Mouse (Mus musculus): ENCODE results near the gene Il17d. TPM values are rescaled to one million over a fixed set of nuclear protein-coding genes. Genes with fewer than 3 reads are reported as not detected.
A peak's percentile ranks its signal among the peaks of the same experiment; 100 is the strongest.

Il17d gene
- polyA plus RNA-seq (2016; fragmentation: Nextera tagmentation; extraction: Ambion mirVana): 0.23 and 0.51 TPM in 2 replicates

GRCm38 (mm10) chr14:57524671-57525387, at the start of gene Il17d:
Gene Il17d, plus strand, starts transcription at chr14:57524777.
- peaks cover 28% of the 10 kb centered on the region for H3K4me1 ChIP-seq
- no peaks in the 10 kb centered on the region for H3K36me3 ChIP-seq (replicated peaks)
- no peaks in the 10 kb centered on the region for H3K9me3 ChIP-seq
- H3K27ac ChIP-seq: peak within 1 kb of the TSS; percentile 76
- H3K27me3 ChIP-seq (ENCODE audit: poor library complexity, severe bottlenecking): peaks cover 75% of the 10 kb centered on the region
- DNase-seq (ENCODE audit: extremely low spot score, low spot score): peak; percentile 60
- peak within 1 kb of the TSS; percentile 82 for H3K4me3 ChIP-seq
- 3% methylated on average over 97 of the region's 104 CpGs for WGBS

GRCm38 (mm10) chr14:57475057-57475456, 49.5 kb upstream of the Il17d start:
- peaks cover 8% of the 10 kb centered on the region for H3K36me3 ChIP-seq (replicated peaks)
- H3K9me3 ChIP-seq: no peaks in the 10 kb centered on the region
- 92% methylated on average over 2 of the region's 2 CpGs for WGBS
- no peak for DNase-seq (ENCODE audit: extremely low spot score, low spot score)
- peaks cover 4% of the 10 kb centered on the region; the same call in 1 of the 2 replicates for H3K4me1 ChIP-seq
- no peak overlapping the region for H3K4me3 ChIP-seq
- no peak overlapping the region for H3K27ac ChIP-seq
- H3K27me3 ChIP-seq (ENCODE audit: poor library complexity, severe bottlenecking): no peaks in the 10 kb centered on the region

GRCm38 (mm10) chr14:57482262-57482661, 42.3 kb upstream of the Il17d start:
- H3K4me1 ChIP-seq: no peaks in the 10 kb centered on the region
- 90% methylated on average over 2 of the region's 2 CpGs for WGBS
- no peak for DNase-seq (ENCODE audit: extremely low spot score, low spot score)

GRCm38 (mm10) chr14:57484183-57484582, 40.4 kb upstream of the Il17d start:
- no peaks in the 10 kb centered on the region for H3K36me3 ChIP-seq (replicated peaks)
- no peaks in the 10 kb centered on the region for H3K27me3 ChIP-seq (ENCODE audit: poor library complexity, severe bottlenecking)
- no peak for DNase-seq (ENCODE audit: extremely low spot score, low spot score)
- 94% methylated on average over 6 of the region's 6 CpGs for WGBS
- H3K4me3 ChIP-seq: no peak overlapping the region
- no peaks in the 10 kb centered on the region for H3K9me3 ChIP-seq
- H3K4me1 ChIP-seq: no peaks in the 10 kb centered on the region
- H3K27ac ChIP-seq: no peak overlapping the region

More at GRCm38 (mm10) chr14:57482262-57482661, 42.3 kb upstream of the Il17d start:
- Histone ChIP-seq H3K27me3 (ENCODE audit: poor library complexity, severe bottlenecking) (no peaks in the 10 kb centered on the region), H3K4me3 (no peak overlapping the region), H3K36me3 (replicated peaks) (no peaks in the 10 kb centered on the region), H3K27ac (no peak overlapping the region), H3K9me3 (no peaks in the 10 kb centered on the region)

GRCm38 (mm10) chr14:57489696-57490095, 34.9 kb upstream of the Il17d start:
- Histone ChIP-seq H3K4me3 (no peak overlapping the region), H3K9me3 (no peaks in the 10 kb centered on the region), H3K27ac (no peak overlapping the region), H3K36me3 (replicated peaks) (0 out of 2 replicates have a peak, but pooled peaks cover 5% of the 10 kb centered on the region), H3K4me1 (no peaks in the 10 kb centered on the region), H3K27me3 (ENCODE audit: poor library complexity, severe bottlenecking) (no peaks in the 10 kb centered on the region)
- WGBS: 77% methylated on average over 3 of the region's 3 CpGs
- DNase-seq (ENCODE audit: extremely low spot score, low spot score): no peak

- Histone ChIP-seq H3K36me3 (replicated peaks) (0 out of 2 replicates have a peak, but pooled peaks cover 5% of the 10 kb centered on the region), H3K9me3 (no peaks in the 10 kb centered on the region), H3K27ac (no peak overlapping the region), H3K4me1 (no peaks in the 10 kb centered on the region), H3K4me3 (no peak overlapping the region), H3K27me3 (ENCODE audit: poor library complexity, severe bottlenecking) (no peaks in the 10 kb centered on the region)
- 90% methylated on average over 2 of the region's 2 CpGs for WGBS
- DNase-seq (ENCODE audit: extremely low spot score, low spot score): no peak
Observed at GRCm38 (mm10) chr14:57493840-57494239, 30.7 kb upstream of the Il17d start.

- H3K27me3 ChIP-seq (ENCODE audit: poor library complexity, severe bottlenecking): no peaks in the 10 kb centered on the region
- H3K36me3 ChIP-seq (replicated peaks): peaks cover 10% of the 10 kb centered on the region; the same call in 1 of the 2 replicates
- 95% methylated on average over 6 of the region's 6 CpGs for WGBS
- H3K27ac ChIP-seq: no peak overlapping the region
- peaks cover 3% of the 10 kb centered on the region; the same call in 1 of the 2 replicates for H3K4me1 ChIP-seq
- no peak overlapping the region for H3K4me3 ChIP-seq
- no peaks in the 10 kb centered on the region for H3K9me3 ChIP-seq
- no peak for DNase-seq (ENCODE audit: extremely low spot score, low spot score)
Observed at GRCm38 (mm10) chr14:57503729-57504128, 20.8 kb upstream of the Il17d start.

- 84% methylated on average over 6 of the region's 6 CpGs for WGBS
Observed at GRCm38 (mm10) chr14:57509554-57509953, 15.0 kb upstream of the Il17d start.

GRCm38 (mm10) chr14:57515156-57515762, 9.3 kb upstream of the Il17d start:
- Histone ChIP-seq H3K9me3 (no peaks in the 10 kb centered on the region), H3K36me3 (replicated peaks) (no peaks in the 10 kb centered on the region; the same call in 1 of the 2 replicates), H3K27me3 (ENCODE audit: poor library complexity, severe bottlenecking) (no peaks in the 10 kb centered on the region), H3K4me1 (no peaks in the 10 kb centered on the region), H3K4me3 (no peak overlapping the region), H3K27ac (no peak overlapping the region)
- no peak for DNase-seq (ENCODE audit: extremely low spot score, low spot score)
- 89% methylated on average over 6 of the region's 6 CpGs for WGBS

More at GRCm38 (mm10) chr14:57509554-57509953, 15.0 kb upstream of the Il17d start:
- Histone ChIP-seq H3K9me3 (no peaks in the 10 kb centered on the region), H3K4me1 (no peaks in the 10 kb centered on the region), H3K4me3 (no peak overlapping the region), H3K27ac (no peak overlapping the region), H3K27me3 (ENCODE audit: poor library complexity, severe bottlenecking) (no peaks in the 10 kb centered on the region), H3K36me3 (replicated peaks) (no peaks in the 10 kb centered on the region)
- no peak for DNase-seq (ENCODE audit: extremely low spot score, low spot score)

- DNase-seq (ENCODE audit: extremely low spot score, low spot score): no peak
- Histone ChIP-seq H3K9me3 (no peaks in the 10 kb centered on the region), H3K27ac (no peak overlapping the region), H3K27me3 (ENCODE audit: poor library complexity, severe bottlenecking) (0 out of 2 replicates have a peak, but pooled peaks cover under 1% of the 10 kb centered on the region), H3K36me3 (replicated peaks) (no peaks in the 10 kb centered on the region; the same call in 1 of the 2 replicates), H3K4me3 (no peak overlapping the region), H3K4me1 (no peaks in the 10 kb centered on the region)
- 93% methylated on average over 7 of the region's 7 CpGs for WGBS
Observed at GRCm38 (mm10) chr14:57517001-57517400, 7.6 kb upstream of the Il17d start.

- no peak overlapping the region for H3K27ac ChIP-seq
- no peaks in the 10 kb centered on the region for H3K36me3 ChIP-seq (replicated peaks)
- H3K4me3 ChIP-seq: no peak overlapping the region
- DNase-seq (ENCODE audit: extremely low spot score, low spot score): no peak
- peaks cover 20% of the 10 kb centered on the region for H3K4me1 ChIP-seq
- peaks cover 65% of the 10 kb centered on the region for H3K27me3 ChIP-seq (ENCODE audit: poor library complexity, severe bottlenecking)
- no peaks in the 10 kb centered on the region for H3K9me3 ChIP-seq
- 91% methylated on average over 9 of the region's 9 CpGs for WGBS
Observed at GRCm38 (mm10) chr14:57523762-57524161, 815 bp upstream of the Il17d start.

- peak; percentile 73 for DNase-seq (ENCODE audit: extremely low spot score, low spot score)
- peak overlapping the region; percentile 82 for H3K4me3 ChIP-seq
- no peaks in the 10 kb centered on the region for H3K9me3 ChIP-seq
- 2% methylated on average over 58 of the region's 60 CpGs for WGBS
- peak overlapping the region; percentile 76 for H3K27ac ChIP-seq
- H3K4me1 ChIP-seq: peaks cover 30% of the 10 kb centered on the region
- H3K36me3 ChIP-seq (replicated peaks): no peaks in the 10 kb centered on the region
- H3K27me3 ChIP-seq (ENCODE audit: poor library complexity, severe bottlenecking): peaks cover 77% of the 10 kb centered on the region
Observed at GRCm38 (mm10) chr14:57525388-57526049, 942 bp downstream of the Il17d start.
